Mouse (Mus musculus): ENCODE measurements around the gene Ssr2. TPM values are rescaled to one million over a fixed set of nuclear protein-coding genes. Genes with fewer than 3 reads are reported as not detected.
A peak's percentile ranks its signal among the peaks of the same experiment; 100 is the strongest.
"Not testable (repeated sequence)": the region's sequence is repeated elsewhere in the genome, so short reads cannot be mapped to it uniquely, and the experiment has no call there.

Gene Ssr2
- total RNA-seq, 2 experiments from 2014 or later, result 80.7 to 98.2 TPM

DNA sequence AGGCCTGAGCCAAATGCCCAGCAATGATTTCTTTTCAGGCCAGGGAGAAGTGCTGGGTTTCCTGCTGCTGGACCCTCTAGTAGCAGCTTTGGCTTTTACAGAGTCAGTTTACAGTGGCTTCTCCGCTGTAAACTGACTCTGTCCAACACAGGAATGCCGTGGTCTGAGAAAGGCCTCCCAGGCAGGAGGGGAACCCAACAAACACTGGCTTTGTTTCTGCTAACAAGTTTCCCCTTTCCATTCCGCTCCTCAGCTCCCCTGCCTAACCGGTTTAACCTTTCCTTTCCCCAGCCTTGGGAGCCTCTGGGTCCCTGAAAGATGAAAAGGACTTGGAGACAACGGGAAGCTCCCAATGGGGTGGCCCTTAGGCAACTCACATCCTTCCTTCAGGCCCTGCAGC is 14.6 kb downstream of the Ssr2 start:
- DNase-seq, result no peak
- intact Hi-C loops (cut with DNase I; ENCODE audit: low total_unique reads), result no loop called here

DNA sequence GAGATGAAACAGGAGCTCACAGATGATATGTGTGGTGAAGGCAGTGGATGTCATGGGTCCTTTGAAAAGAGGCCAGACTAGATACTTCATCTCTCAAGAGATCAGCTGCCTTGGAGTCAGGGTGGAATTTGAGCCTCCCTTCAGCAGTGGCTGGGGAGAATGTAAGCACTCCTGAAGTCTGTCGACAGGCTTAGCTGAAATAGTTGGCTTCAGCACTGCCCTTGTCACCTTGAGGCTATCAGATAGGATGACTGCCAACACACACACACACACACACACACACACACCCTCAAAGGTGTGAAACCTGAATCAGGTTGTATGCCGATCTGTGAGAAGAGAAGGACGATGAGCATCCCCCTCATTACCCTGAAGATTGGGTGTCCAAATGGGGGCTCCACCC is 15.4 kb downstream of the Ssr2 start:
- intact Hi-C loops (cut with DNase I; ENCODE audit: low total_unique reads), result no loop called here

DNA sequence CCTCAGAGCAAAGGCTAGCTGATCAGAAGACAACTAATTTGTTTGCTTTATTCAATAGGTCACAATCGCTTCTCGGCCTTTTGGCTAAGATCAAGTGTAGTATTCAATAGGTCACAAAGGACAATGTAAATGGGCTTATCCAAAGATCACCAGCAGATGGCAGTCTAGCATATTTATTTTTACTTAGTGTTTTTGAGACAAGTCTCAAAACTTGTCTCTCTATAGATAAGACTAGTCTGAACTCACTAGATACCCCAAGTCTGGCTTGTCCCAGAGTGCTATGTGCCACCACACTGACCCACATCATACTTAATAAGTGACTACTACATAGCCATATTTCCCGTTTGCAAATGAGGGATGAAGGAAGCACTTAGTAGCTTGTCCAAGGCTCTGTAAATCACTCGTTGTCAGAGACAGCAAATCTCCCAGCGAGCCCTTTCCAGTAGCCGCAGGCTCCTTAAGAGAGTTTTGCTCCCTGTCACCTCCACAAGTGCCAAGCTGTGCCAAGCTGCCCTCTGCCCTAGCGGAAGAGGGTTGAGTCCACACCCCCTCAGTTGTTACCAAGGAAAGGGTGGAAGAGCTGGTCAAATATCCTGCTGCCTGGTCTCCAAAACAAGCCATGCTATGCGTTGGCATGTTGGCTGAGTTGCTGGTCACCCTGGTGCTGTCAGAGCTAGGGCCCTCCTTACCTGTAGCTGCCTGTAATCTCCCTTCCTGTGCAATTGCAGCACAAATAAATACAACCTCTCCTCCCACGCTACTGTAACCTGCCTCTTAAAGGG is 16.5 kb downstream of the Ssr2 start:
- DNase-seq, result no peak
- intact Hi-C loops (cut with DNase I; ENCODE audit: low total_unique reads), result no loop called here

More for the DNA sequence above, 15.4 kb downstream of the Ssr2 start:
- DNase-seq, result no peak

DNA sequence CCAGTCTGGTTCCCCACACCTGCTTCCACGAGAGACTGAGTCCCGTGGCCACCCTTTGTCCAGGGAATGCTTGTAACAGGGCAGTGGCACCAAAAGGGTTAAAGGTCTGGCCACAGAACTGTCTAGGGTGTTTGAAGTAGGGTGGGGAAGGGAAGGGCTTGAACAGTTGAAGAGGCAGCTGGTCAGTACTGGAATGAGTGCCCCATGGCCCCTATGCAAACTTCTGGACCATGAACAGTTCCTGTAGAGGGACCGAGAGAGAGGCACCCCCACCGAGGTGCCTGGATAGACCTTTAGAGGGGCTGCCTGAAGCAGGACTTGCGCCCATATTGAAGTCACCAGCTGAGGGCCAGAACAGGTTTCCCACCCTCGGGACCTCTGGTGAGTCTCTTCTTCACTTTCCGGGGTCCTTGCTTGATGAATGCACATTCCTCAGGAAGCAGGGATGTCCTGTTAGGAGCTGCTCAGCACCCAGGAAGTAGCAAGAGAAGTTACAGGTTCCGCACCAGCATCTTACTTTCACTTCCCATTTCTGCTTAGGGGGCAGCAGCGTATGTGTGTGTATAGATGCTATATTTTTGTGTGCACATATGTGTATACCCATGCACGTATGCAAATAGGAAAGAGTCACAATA is 17.4 kb downstream of the Ssr2 start:
- DNase-seq, result no peak
- intact Hi-C loops (cut with DNase I; ENCODE audit: low total_unique reads), result no loop called here

DNA sequence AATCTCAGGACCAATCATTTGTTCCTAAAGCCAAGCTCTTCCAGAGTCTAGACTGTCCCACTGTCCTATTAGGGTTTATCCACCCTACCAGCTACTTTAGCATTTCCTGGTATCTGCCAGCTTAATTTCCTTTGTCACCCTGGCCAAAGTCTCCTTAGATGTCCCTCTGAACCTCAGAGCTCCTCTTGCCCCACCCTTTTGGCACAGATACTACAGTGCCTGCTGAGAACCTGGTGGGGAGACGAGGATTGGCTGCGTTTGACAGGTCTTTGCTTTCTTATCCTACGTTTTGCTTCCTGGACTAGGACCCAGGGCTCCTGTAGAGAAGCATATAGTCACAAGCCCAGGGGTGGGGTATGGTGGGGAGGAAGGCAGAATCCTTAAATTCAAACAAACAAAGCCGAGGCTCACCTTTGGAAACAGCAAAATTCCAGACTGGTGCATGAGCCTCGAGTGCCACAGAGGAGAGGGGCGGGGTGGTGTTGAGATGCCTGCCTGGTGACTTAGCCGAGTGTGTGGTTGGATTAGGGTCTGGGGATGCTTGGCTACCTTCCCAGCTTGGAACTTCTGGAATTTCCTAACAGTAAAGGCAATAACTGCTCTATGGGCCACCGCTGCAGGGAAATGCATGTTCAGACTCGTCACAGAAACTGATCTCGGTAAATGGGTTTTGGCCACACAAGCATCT is 18.4 kb downstream of the Ssr2 start:
- DNase-seq, result no peak
- intact Hi-C loops (cut with DNase I; ENCODE audit: low total_unique reads), result no loop called here

DNA sequence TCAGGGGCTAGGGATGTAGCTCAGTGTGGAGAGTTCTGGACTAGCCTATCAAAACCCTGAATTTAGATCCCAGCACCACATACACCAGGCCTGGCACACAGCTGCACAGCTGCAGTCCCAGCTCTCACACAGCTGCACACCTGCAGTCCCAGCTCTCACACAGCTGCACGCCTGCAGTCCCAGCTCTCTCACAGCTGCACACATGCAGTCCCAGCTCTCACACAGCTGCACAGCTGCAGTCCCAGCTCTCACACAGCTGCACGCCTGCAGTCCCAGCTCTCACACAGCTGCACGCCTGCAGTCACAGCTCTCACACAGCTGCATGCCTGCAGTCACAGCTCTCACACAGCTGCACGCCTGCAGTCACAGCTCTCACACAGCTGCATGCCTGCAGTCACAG is 20.9 kb downstream of the Ssr2 start:
- intact Hi-C loops (cut with DNase I; ENCODE audit: low total_unique reads); DNase-seq: not testable (repeated sequence)

DNA sequence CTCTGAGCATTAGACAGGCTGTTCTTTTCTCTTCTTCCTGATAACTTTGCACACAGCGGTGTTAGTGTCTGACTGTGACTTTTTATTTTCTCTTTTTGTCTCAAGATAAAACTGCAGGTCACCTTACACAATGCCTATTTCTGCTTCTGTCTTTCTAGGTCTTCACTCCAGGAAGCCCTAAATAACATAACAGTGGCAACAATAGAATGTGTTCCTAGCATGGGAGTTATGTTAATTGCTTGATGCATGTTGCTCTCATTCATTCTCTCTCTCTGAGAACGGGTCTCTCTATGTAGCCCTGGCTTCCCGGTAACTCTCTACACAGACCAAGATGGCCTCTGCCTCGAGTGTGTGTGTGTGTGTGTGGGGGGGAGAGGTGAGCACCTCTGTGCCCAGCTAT is 26.8 kb downstream of the Ssr2 start:
- intact Hi-C loops (cut with DNase I; ENCODE audit: low total_unique reads), result no loop called here
- no peak for DNase-seq

DNA sequence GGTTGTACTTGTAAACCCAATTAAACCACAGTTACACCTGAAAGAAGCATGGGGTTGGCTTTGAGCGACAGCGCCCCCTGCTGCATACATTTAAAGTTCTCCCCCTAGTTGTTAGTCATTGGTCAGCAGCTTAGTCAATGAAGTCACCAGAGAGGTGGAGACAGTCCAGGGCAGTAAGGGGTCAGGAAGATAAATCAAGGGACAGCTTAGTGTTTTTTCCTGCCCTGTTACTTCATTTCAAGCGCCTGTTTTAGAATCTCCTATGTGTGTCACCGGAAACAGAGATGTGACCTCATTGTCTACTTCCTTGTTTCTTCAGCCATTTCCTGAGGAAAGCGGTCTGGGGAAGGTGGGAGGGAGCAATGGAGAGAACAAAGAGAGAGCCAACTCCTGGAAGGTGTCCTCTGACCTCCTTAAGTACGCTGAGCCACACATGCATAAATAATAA is 28.1 kb downstream of the Ssr2 start:
- intact Hi-C loops (cut with DNase I; ENCODE audit: low total_unique reads), result no loop called here
- DNase-seq, result peak; percentile 60

DNA sequence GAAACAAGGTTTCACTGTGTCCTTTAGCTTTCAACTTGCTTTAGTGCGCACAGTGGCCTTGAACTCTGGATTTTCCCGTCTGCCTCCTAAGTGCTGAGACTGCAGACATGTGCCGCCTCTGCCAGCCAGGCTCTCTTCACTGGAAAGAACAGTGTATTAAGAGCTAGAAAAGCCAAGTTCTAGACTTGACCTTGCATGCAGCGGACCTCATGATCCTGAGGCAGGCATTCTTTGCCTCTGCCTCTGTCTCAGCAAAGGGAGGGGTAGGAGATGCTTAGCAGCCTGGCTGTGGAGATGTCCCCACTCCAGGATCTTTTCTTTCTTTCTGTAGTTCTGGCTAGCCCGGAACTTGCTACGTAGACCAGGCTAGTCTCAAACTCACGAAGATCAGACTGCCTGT is 29.2 kb downstream of the Ssr2 start:
- no peak for DNase-seq
- intact Hi-C loops (cut with DNase I; ENCODE audit: low total_unique reads), result no loop called here

DNA sequence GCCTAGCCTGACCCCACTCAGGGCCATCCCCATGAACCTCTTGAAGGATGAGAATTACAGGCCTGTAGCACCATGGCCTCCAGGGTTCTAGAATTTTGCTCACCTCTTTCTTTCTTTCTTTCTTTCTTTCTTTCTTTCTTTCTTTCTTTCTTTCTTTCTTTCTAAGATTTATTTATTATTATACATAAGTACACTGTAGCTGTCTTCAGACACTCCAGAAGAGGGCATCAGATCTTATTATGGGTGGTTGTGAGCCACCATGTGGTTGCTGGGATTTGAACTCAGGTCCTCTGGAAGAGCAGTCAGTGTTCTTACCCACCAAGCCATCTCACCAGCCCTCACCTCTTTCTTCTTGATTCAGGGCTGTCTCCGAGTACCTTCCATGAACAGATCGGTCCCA is 30.0 kb downstream of the Ssr2 start, which contains the start of gene Arhgef2:
Gene Arhgef2, plus strand, starts transcription at position 301 of the 400 bp plus-strand sequence.
- intact Hi-C loops (cut with DNase I; ENCODE audit: low total_unique reads); DNase-seq: not testable (repeated sequence)

DNA sequence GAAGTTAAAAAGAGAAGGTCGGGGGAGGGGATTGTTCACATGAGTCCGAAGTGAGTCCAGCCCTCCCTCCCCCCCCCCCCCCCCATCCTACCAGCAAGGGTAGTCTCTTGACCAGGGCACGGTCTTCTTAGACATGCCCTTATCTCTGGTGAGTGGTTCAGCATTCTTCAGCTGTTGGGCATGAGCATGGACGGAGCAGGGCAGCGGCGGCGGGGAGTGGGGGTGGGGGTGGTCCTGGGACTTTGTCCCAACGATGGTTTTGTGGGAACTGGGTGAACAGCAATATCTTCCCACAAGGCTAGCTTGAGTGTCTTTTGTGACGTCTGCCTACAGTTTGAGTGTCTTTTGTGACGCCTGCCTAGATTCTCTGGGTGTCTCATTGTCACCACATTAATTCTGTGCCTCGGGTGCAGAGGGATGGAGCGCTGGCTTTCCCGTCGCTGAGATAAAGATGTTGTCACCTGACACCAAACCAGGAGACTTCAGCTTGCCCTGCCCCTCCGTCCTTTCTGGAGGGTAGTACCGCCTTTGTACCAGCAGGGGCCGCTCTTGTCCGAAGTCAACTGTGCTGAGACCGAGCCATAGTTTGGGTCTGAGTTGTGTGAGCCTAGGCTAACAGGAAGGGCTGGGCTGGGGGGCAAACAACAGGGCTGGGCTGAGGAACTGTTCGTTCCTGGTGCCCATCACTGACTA is 31.5 kb downstream of the Ssr2 start:
- intact Hi-C loops (cut with DNase I; ENCODE audit: low total_unique reads), result no loop called here
- peak; percentile 85 for DNase-seq

DNA sequence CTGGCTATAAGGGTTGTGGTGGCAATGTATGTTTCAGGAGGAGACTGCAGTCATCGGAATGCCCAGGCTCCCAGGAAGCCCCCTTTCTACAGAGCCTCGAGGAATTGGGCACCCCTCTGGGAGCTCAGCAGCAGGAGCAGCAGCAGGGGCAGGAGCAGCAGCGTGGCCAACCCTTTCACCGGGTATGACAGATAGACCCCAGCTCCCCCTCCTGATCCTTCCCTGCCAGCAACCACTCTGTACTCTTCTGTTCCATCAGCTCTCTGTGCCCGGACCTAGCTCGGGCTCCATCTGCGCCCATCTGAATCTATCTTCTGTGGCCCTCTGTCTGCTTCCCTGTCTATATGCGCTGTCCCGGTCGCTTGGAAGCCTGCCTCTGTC is 32.1 kb downstream of the Ssr2 start:
- intact Hi-C loops (cut with DNase I; ENCODE audit: low total_unique reads), result loop anchor here (2.0 kb wide), 1 partner anchor 25 kb away; no protein-coding TSS in a partner anchor
- no peak for DNase-seq

DNA sequence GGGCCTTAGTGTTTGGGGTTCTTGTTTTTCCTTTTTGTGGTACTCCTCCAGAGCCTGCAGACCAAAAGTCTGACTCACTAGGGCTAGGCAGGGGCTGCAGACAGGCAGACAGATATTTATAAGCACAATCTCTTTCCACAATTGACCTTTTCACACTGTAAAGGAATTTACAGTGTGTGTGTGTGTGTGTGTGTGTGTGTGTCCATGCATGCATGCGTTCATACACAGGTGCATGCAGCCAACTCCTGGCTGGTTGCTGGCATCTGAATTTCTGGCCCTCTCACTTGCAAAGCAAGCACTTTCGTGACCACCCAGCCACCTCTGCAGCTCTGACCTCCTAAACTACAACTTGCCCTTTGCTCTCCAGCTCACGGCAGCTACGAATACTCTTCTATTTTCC is 33.4 kb downstream of the Ssr2 start:
- no peak for DNase-seq
- intact Hi-C loops (cut with DNase I; ENCODE audit: low total_unique reads), result loop anchor here (2.0 kb wide), 1 partner anchor 24 kb away; no protein-coding TSS in a partner anchor

DNA sequence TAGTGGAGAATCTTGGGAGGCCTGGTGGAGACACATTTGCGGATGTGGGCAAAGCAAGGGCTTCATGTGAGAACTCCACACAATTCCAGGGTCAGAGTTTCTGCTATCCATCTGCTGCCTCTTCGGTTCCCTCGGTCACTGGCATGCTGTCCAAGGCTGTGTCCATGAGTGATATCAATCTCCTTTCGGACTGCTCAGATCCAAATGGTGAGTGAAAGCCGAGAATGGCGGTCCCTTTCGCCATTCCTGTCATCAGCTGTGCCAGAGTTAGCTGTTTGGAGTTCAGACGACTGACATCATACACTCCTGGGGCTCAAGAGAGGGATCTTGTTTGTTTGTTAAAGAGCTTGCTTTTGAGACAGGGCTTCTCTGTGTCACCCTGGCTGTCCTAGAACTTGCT is 38.7 kb downstream of the Ssr2 start:
- no peak for DNase-seq
- intact Hi-C loops (cut with DNase I; ENCODE audit: low total_unique reads), result no loop called here

DNA sequence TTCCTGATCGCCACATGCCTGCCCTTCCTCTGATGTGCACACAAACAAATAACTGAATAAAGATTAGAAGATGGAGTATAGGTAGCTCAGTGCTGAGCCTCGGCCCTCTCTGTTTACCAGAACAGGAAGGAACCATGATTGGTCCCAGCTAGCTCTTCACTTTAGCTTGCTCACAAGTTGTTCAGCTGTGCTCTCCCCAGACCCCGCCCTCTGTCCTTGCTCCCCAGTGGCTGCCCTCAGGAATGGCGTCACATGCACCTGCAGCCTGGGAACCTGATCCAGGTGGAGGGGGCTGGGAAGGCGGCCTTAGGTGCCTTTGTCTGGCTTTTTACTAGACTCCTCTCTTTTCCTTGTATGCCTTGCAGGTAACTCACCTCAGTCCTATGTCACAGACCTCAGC is 39.4 kb downstream of the Ssr2 start:
- no peak for DNase-seq
- intact Hi-C loops (cut with DNase I; ENCODE audit: low total_unique reads), result no loop called here

DNA sequence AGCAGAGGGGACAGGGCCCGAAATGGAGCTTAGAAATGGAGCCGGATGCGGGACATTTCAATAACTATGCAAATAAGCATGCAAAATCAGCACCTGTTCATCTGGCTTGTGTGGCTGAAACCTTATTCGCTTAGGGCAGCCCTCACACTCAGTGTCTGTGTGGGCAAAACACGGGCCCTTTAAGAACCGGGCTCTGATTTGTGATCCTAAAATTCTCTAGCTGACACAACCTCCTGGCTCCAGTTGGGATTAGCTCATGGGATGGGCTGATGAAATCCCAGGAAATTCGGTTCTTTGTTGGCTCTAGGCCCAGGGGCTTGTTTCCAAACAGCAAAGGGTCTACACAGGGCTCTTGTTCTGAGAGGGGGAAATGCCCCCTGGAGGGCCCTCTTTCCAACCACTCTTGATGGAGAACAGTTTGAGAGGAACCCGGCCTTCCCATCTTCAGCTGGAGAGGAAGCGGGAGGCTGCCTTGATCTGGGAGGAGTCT is 40.3 kb downstream of the Ssr2 start:
- intact Hi-C loops (cut with DNase I; ENCODE audit: low total_unique reads), result no loop called here
- peak; percentile 79 for DNase-seq

DNA sequence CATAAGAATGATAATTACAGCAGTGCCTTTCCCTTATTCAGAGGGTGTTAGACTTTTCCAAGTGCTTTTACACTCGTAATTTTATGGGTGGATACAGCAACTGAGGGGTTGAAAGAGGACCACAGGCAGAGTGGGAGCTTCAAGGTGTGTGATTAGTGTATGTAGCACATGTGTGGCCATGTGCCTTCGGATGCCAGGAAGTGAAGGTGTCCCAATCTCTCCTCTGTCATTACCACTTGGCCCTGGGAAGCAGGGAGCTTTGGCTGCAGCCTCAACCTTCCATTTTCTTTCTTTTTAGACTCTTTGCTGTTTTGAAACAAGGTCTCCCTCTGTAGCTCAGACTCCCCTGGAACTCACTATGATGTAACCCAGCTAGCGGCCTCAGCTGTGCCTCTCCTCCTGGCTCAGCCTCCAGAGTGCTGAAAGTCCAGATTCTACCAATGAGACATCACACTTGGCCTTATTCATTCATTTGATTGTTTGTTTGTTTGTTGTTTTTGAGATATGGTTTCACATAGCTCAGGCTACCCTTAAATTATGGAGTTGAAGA is 41.4 kb downstream of the Ssr2 start:
- intact Hi-C loops (cut with DNase I; ENCODE audit: low total_unique reads), result no loop called here
- no peak for DNase-seq

DNA sequence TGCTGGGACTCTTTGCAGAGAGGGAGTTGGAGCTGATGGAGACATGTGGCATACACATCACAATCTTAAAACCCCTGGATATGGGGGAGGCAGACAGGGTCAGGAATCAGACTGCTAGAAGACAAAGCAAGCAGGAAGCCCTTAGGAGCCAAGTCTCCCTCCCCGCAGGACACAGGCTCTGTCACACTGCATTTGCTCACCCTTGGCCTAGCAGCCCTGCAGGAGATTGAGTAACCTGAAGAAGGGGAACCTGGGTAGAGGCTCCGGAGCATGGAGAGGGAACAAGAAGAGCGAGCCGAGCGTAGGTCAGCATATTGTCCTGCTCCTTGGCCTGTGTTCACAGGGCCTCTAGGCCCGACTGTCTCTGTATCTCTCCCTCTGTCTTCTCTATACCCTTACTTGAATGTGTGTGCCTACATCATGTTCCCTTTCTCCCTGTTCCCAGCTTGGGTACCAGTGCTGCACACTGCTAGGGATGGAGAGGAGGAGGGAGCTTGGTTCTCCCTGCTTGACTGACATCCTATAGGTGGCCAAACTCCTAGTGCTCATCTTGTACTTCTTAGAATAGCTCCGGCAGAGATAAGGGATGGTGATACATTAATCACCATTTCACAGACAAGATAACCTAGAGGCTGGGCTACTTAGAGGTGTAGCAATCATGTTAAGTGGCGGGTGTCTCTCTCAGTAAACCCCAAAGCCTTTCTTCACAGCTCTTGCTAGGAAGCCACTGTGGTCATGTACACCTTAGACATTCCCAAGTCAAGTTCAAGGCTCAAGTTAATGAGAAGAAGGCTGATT is 42.6 kb downstream of the Ssr2 start:
- DNase-seq, result no peak
- intact Hi-C loops (cut with DNase I; ENCODE audit: low total_unique reads), result no loop called here

Measured in gastrocnemius, postnatal 14 days (tissue).